Mouse (Mus musculus) hindbrain, embryonic 12.5 days (tissue): ENCODE results near the gene Slc25a17. TPM values are rescaled to one million over a fixed set of nuclear protein-coding genes. Genes with fewer than 3 reads are reported as not detected.

Source experiments
- ATAC-seq: fragments of 200-750 bp; cut with Nextera tagmentation; 2 replicates; pipeline ENCODE4 v1.8.0; 2017; ENCODE audit warnings: moderate TSS enrichment; ENCODE audit not compliant: low FRiP score
- H3K27ac ChIP-seq: fragments of 300-500 bp; sonication (generic); 2 replicates; pipeline ENCODE4 v1.5.1; 2016; ENCODE audit warnings: mild to moderate bottlenecking
- H3K27me3 ChIP-seq: fragments of 300-500 bp; sonication (generic); 2 replicates; pipeline ENCODE4 v1.6.1; 2016; ENCODE audit warnings: mild to moderate bottlenecking
- H3K36me3 ChIP-seq: fragments of 300-500 bp; sonication (generic); 2 replicates; pipeline ENCODE4 v1.6.1; 2016; ENCODE audit warnings: mild to moderate bottlenecking
- H3K4me1 ChIP-seq: fragments of 300-500 bp; sonication (generic); 2 replicates; pipeline ENCODE4 v1.6.1; 2016
- H3K4me2 ChIP-seq: fragments of 300-500 bp; sonication (generic); replicated peaks from 2 replicates; pipeline ENCODE4 v1.6.1; 2016; ENCODE audit warnings: mild to moderate bottlenecking
- H3K4me3 ChIP-seq: fragments of 300-500 bp; sonication (generic); 2 replicates; pipeline ENCODE4 v1.5.1; 2016; ENCODE audit warnings: mild to moderate bottlenecking
- H3K9ac ChIP-seq: fragments of 300-500 bp; sonication (generic); 2 replicates; pipeline ENCODE4 v1.6.1; 2016; ENCODE audit warnings: mild to moderate bottlenecking, moderate library complexity
- H3K9me3 ChIP-seq: fragments of 300-500 bp; sonication (generic); replicated peaks from 2 replicates; pipeline ENCODE4 v1.6.1; 2016; ENCODE audit warnings: mild to moderate bottlenecking
- WGBS: fragments of 180-500 bp; shearing (Covaris S2); methylation state at CpG from one replicate; pipeline ENCODE4 v1.1.7; 2016; 5-methylcytosine and 5-hydroxymethylcytosine counted together
- polyA plus RNA-seq: library from polyadenylated mRNA; unstranded; fragments of >200 nt; fragmentation: Nextera tagmentation; extraction: Ambion mirVana; gene quantifications from 2 replicates; pipeline ENCODE4 v1.2.1, GENCODE M21; 2016

Slc25a17 gene
- polyA plus RNA-seq, 1 experiment from 2014 or later = 106 TPM

GRCm38 (mm10) chr15:81348366-81348765, 12.2 kb downstream of the Slc25a17 start:
- peaks cover 4% of the 10 kb centered on the region; the same call in 1 of the 2 replicates for H3K36me3 ChIP-seq
- H3K4me1 ChIP-seq = no peaks in the 10 kb centered on the region
- WGBS = 77% methylated on average over 2 of the region's 2 CpGs
- no peak overlapping the region for H3K9ac ChIP-seq
- H3K4me3 ChIP-seq = no peak overlapping the region
- no peaks in the 10 kb centered on the region for H3K9me3 ChIP-seq
- no peak for ATAC-seq
- no peak overlapping the region for H3K27ac ChIP-seq
- no peaks in the 10 kb centered on the region for H3K27me3 ChIP-seq
- H3K4me2 ChIP-seq = no peak overlapping the region

- H3K9me3 ChIP-seq = no peaks in the 10 kb centered on the region
- H3K27ac ChIP-seq = no peak overlapping the region
- no peak for ATAC-seq
- H3K4me3 ChIP-seq = no peak overlapping the region
- WGBS = 94% methylated on average over 2 of the region's 2 CpGs
- H3K4me1 ChIP-seq = no peaks in the 10 kb centered on the region
- H3K4me2 ChIP-seq = no peak overlapping the region
- no peaks in the 10 kb centered on the region for H3K27me3 ChIP-seq
- peaks cover 4% of the 10 kb centered on the region; the same call in 1 of the 2 replicates for H3K36me3 ChIP-seq
- H3K9ac ChIP-seq = no peak overlapping the region
Observed at GRCm38 (mm10) chr15:81347466-81347865, 13.1 kb downstream of the Slc25a17 start.

GRCm38 (mm10) chr15:81341426-81341825, 19.2 kb downstream of the Slc25a17 start:
- Histone ChIP-seq H3K4me1 (no peaks in the 10 kb centered on the region), H3K27ac (no peak overlapping the region), H3K27me3 (no peaks in the 10 kb centered on the region), H3K4me2 (no peak overlapping the region), H3K36me3 (peaks cover 26% of the 10 kb centered on the region), H3K4me3 (no peak overlapping the region), H3K9ac (no peak overlapping the region), H3K9me3 (no peaks in the 10 kb centered on the region)
- ATAC-seq = no peak
- 97% methylated on average over 2 of the region's 2 CpGs for WGBS

GRCm38 (mm10) chr15:81339158-81339557, 21.5 kb downstream of the Slc25a17 start:
- H3K9me3 ChIP-seq = no peaks in the 10 kb centered on the region
- H3K4me1 ChIP-seq = no peaks in the 10 kb centered on the region
- no peak for ATAC-seq
- peaks cover 41% of the 10 kb centered on the region for H3K36me3 ChIP-seq
- no peak overlapping the region for H3K9ac ChIP-seq
- no peak overlapping the region for H3K4me3 ChIP-seq
- H3K4me2 ChIP-seq = no peak overlapping the region
- no peak overlapping the region for H3K27ac ChIP-seq
- H3K27me3 ChIP-seq = no peaks in the 10 kb centered on the region
- WGBS = 98% methylated on average over 3 of the region's 3 CpGs

- no peaks in the 10 kb centered on the region for H3K27me3 ChIP-seq
- 95% methylated on average over 5 of the region's 5 CpGs for WGBS
- H3K9ac ChIP-seq = no peak overlapping the region
- no peak overlapping the region for H3K4me2 ChIP-seq
- H3K27ac ChIP-seq = no peak overlapping the region
- no peaks in the 10 kb centered on the region for H3K4me1 ChIP-seq
- no peak for ATAC-seq
- no peaks in the 10 kb centered on the region for H3K9me3 ChIP-seq
- H3K36me3 ChIP-seq = peaks cover 59% of the 10 kb centered on the region
- no peak overlapping the region for H3K4me3 ChIP-seq
Observed at GRCm38 (mm10) chr15:81336466-81336865, 24.1 kb downstream of the Slc25a17 start.

- Histone ChIP-seq H3K36me3 (peaks cover 65% of the 10 kb centered on the region), H3K9me3 (no peaks in the 10 kb centered on the region), H3K4me3 (no peak overlapping the region), H3K4me2 (no peak overlapping the region), H3K27me3 (no peaks in the 10 kb centered on the region), H3K9ac (no peak overlapping the region), H3K4me1 (0 out of 2 replicates have a peak, but pooled peaks cover 2% of the 10 kb centered on the region), H3K27ac (no peak overlapping the region)
- ATAC-seq = no peak
- WGBS = 97% methylated on average over 4 of the region's 4 CpGs
Observed at GRCm38 (mm10) chr15:81332517-81332916, 28.1 kb downstream of the Slc25a17 start.

- H3K9ac ChIP-seq = no peak overlapping the region
- WGBS = 60% methylated on average over 3 of the region's 3 CpGs
- no peak for ATAC-seq
- no peak overlapping the region for H3K4me2 ChIP-seq
- H3K36me3 ChIP-seq = peaks cover 63% of the 10 kb centered on the region
- no peaks in the 10 kb centered on the region for H3K27me3 ChIP-seq
- H3K9me3 ChIP-seq = no peaks in the 10 kb centered on the region
- H3K4me1 ChIP-seq = 0 out of 2 replicates have a peak, but pooled peaks cover 2% of the 10 kb centered on the region
- H3K4me3 ChIP-seq = no peak overlapping the region
- no peak overlapping the region for H3K27ac ChIP-seq
Observed at GRCm38 (mm10) chr15:81330816-81331433, 29.7 kb downstream of the Slc25a17 start.

GRCm38 (mm10) chr15:81329721-81330369, 30.8 kb downstream of the Slc25a17 start:
- WGBS = 46% methylated on average over 5 of the region's 5 CpGs
- Histone ChIP-seq H3K27me3 (no peaks in the 10 kb centered on the region), H3K9me3 (no peaks in the 10 kb centered on the region), H3K4me3 (no peak overlapping the region), H3K9ac (no peak overlapping the region), H3K27ac (no peak overlapping the region), H3K4me1 (0 out of 2 replicates have a peak, but pooled peaks cover 2% of the 10 kb centered on the region), H3K36me3 (peaks cover 60% of the 10 kb centered on the region), H3K4me2 (no peak overlapping the region)
- ATAC-seq = no peak

GRCm38 (mm10) chr15:81327501-81327900, 33.1 kb downstream of the Slc25a17 start:
- no peak overlapping the region for H3K27ac ChIP-seq
- no peak overlapping the region for H3K4me2 ChIP-seq
- no peak for ATAC-seq
- no peak overlapping the region for H3K9ac ChIP-seq
- H3K27me3 ChIP-seq = no peaks in the 10 kb centered on the region
- H3K9me3 ChIP-seq = no peaks in the 10 kb centered on the region
- 0 out of 2 replicates have a peak, but pooled peaks cover 2% of the 10 kb centered on the region for H3K4me1 ChIP-seq
- H3K4me3 ChIP-seq = no peak overlapping the region
- H3K36me3 ChIP-seq = peaks cover 49% of the 10 kb centered on the region
- WGBS = 93% methylated on average over 7 of the region's 7 CpGs

- H3K36me3 ChIP-seq = peaks cover 67% of the 10 kb centered on the region
- no peaks in the 10 kb centered on the region for H3K27me3 ChIP-seq
- ATAC-seq = no peak
- no peak overlapping the region for H3K4me3 ChIP-seq
- 84% methylated on average over 4 of the region's 4 CpGs for WGBS
- H3K4me1 ChIP-seq = 0 out of 2 replicates have a peak, but pooled peaks cover 2% of the 10 kb centered on the region
- H3K27ac ChIP-seq = no peak overlapping the region
- no peak overlapping the region for H3K4me2 ChIP-seq
- no peaks in the 10 kb centered on the region for H3K9me3 ChIP-seq
- no peak overlapping the region for H3K9ac ChIP-seq
Observed at GRCm38 (mm10) chr15:81324979-81325378, 35.6 kb downstream of the Slc25a17 start.

- Histone ChIP-seq H3K4me1 (no peaks in the 10 kb centered on the region), H3K27me3 (no peaks in the 10 kb centered on the region), H3K9ac (no peak overlapping the region), H3K27ac (no peak overlapping the region), H3K9me3 (no peaks in the 10 kb centered on the region), H3K4me3 (no peak overlapping the region), H3K4me2 (no peak overlapping the region), H3K36me3 (peaks cover 71% of the 10 kb centered on the region)
- ATAC-seq = no peak
- 95% methylated on average over 3 of the region's 3 CpGs for WGBS
Observed at GRCm38 (mm10) chr15:81320137-81320536, 40.5 kb downstream of the Slc25a17 start.

GRCm38 (mm10) chr15:81319462-81319861, 41.1 kb downstream of the Slc25a17 start:
- no peak overlapping the region for H3K9ac ChIP-seq
- no peak for ATAC-seq
- peaks cover 71% of the 10 kb centered on the region for H3K36me3 ChIP-seq
- no peaks in the 10 kb centered on the region for H3K4me1 ChIP-seq
- H3K4me3 ChIP-seq = no peak overlapping the region
- H3K9me3 ChIP-seq = no peaks in the 10 kb centered on the region
- H3K27me3 ChIP-seq = no peaks in the 10 kb centered on the region
- H3K4me2 ChIP-seq = no peak overlapping the region
- H3K27ac ChIP-seq = no peak overlapping the region
- WGBS = 95% methylated on average over 9 of the region's 9 CpGs

- Histone ChIP-seq H3K4me3 (no peak overlapping the region), H3K27ac (no peak overlapping the region), H3K4me2 (no peak overlapping the region), H3K4me1 (no peaks in the 10 kb centered on the region), H3K27me3 (no peaks in the 10 kb centered on the region), H3K9ac (no peak overlapping the region), H3K36me3 (peaks cover 29% of the 10 kb centered on the region), H3K9me3 (no peaks in the 10 kb centered on the region)
- WGBS = 97% methylated on average over 3 of the region's 3 CpGs
- ATAC-seq = no peak
Observed at GRCm38 (mm10) chr15:81313928-81314327, 46.7 kb downstream of the Slc25a17 start.
